Mouse (Mus musculus) heart, embryonic 12.5 days (tissue): ENCODE data around the gene Nr0b1. TPM values are rescaled to one million over a fixed set of nuclear protein-coding genes. Genes with fewer than 3 reads are reported as not detected.
A peak's percentile ranks its signal among the peaks of the same experiment; 100 is the strongest.

ENCODE experiments used
- ATAC-seq: fragments of 200-750 bp; cut with Nextera tagmentation; 2 replicates; pipeline ENCODE4 v1.8.0; 2017; ENCODE audit warnings: moderate TSS enrichment, moderate library complexity; ENCODE audit not compliant: insufficient number of reproducible peaks, low FRiP score
- H3K27ac ChIP-seq: fragments of 300-500 bp; sonication (generic); 2 replicates; pipeline ENCODE4 v1.5.1; 2016; ENCODE audit warnings: mild to moderate bottlenecking, moderate library complexity; ENCODE audit not compliant: poor library complexity, severe bottlenecking
- H3K27me3 ChIP-seq: fragments of 300-500 bp; sonication (generic); replicated peaks from 2 replicates; pipeline ENCODE4 v1.6.1; 2016; ENCODE audit warnings: mild to moderate bottlenecking, moderate library complexity
- H3K36me3 ChIP-seq: fragments of 300-500 bp; sonication (generic); 2 replicates; pipeline ENCODE4 v1.6.1; 2016; ENCODE audit warnings: mild to moderate bottlenecking, moderate library complexity
- H3K4me1 ChIP-seq: fragments of 300-500 bp; sonication (generic); replicated peaks from 2 replicates; pipeline ENCODE4 v1.6.1; 2016; ENCODE audit warnings: mild to moderate bottlenecking
- H3K4me2 ChIP-seq: fragments of 300-500 bp; sonication (generic); 2 replicates; pipeline ENCODE4 v1.6.1; 2016; ENCODE audit warnings: mild to moderate bottlenecking, moderate library complexity
- H3K4me3 ChIP-seq: fragments of 300-500 bp; sonication (generic); 2 replicates; pipeline ENCODE4 v1.5.1; 2016; ENCODE audit warnings: mild to moderate bottlenecking
- H3K9ac ChIP-seq: fragments of 300-500 bp; sonication (generic); 2 replicates; pipeline ENCODE4 v1.6.1; 2016; ENCODE audit warnings: mild to moderate bottlenecking, moderate library complexity
- H3K9me3 ChIP-seq: fragments of 300-500 bp; sonication (generic); replicated peaks from 2 replicates; pipeline ENCODE4 v1.6.1; 2016; ENCODE audit warnings: mild to moderate bottlenecking, moderate library complexity
- WGBS: fragments of 180-500 bp; shearing (Covaris S2); methylation state at CpG from one replicate; pipeline ENCODE4 v1.1.7; 2016; 5-methylcytosine and 5-hydroxymethylcytosine counted together
- polyA plus RNA-seq: library from polyadenylated mRNA; unstranded; fragments of >200 nt; fragmentation: Nextera tagmentation; extraction: Ambion mirVana; gene quantifications from 2 replicates; pipeline ENCODE4 v1.2.1, GENCODE M21; 2016

Gene Nr0b1
- not detected in 2 replicates for polyA plus RNA-seq

DNA sequence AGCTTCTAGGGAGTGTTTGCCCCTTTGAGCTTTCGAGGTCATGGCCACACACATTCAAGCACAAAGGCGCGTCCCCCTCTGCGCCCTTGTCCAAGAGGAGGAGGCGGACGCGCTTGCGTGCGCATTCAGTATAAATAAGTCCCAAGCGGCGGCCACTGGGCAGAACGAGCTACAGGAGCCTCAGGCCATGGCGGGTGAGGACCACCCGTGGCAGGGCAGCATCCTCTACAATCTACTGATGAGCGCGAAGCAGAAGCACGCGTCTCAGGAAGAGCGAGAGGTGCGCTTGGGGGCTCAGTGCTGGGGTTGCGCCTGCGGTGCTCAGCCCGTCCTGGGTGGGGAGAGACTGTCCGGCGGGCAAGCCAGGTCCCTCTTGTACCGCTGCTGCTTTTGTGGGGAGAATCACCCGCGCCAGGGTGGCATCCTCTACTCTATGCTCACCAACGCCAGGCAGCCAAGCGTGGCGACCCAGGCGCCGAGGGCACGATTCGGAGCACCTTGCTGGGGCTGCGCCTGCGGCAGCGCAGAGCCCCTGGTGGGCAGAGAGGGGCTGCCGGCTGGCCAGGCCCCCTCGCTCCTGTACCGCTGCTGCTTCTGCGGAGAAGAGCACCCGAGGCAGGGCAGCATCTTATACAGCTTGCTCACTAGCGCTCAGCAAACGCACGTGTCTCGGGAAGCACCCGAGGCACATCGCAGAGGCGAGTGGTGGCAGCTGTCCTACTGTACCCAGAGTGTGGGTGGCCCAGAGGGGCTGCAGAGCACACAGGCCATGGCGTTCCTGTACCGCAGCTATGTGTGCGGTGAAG is at the start of gene Nr0b1:
Gene Nr0b1 (plus strand): TSS at position 151 of the 806 bp plus-strand sequence.
- Histone ChIP-seq H3K36me3 (no peaks in the 10 kb centered on the region), H3K9me3 (no peaks in the 10 kb centered on the region), H3K9ac (no peak within 1 kb of the TSS), H3K4me2 (peak within 1 kb of the TSS; percentile 77), H3K4me3 (peak within 1 kb of the TSS; percentile 40), H3K27ac (no peak within 1 kb of the TSS), H3K27me3 (peaks cover 23% of the 10 kb centered on the region), H3K4me1 (peaks cover 3% of the 10 kb centered on the region; the same call in 1 of the 2 replicates)
- ATAC-seq, result no peak
- 17% methylated on average over 52 of the region's 53 CpGs for WGBS

DNA sequence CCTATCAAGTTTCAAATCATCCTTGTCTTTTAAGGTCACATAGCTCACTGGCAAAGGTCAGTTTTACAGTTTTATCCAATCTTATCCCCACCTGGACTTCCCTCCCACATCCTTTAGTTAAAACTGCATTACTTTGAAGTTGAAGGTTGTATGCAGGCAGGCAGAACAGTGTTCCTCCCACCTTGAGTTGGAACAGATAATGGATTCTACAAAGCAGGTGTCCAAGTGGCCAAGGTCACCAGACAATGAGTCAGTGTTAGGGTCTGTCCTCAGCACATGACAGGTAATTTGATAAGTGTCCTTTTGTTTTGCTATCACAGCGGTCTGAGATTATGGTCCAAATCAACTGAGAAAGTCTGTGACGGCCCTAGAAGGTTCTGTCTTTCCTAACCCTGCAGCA is 4.3 kb upstream of the Nr0b1 start:
- no peaks in the 10 kb centered on the region for H3K36me3 ChIP-seq
- H3K27me3 ChIP-seq, result peaks cover 15% of the 10 kb centered on the region
- H3K4me2 ChIP-seq, result no peak overlapping the region
- H3K9ac ChIP-seq, result no peak overlapping the region
- no peaks in the 10 kb centered on the region for H3K9me3 ChIP-seq
- H3K4me3 ChIP-seq, result no peak overlapping the region
- peaks cover under 1% of the 10 kb centered on the region; the same call in 1 of the 2 replicates for H3K4me1 ChIP-seq
- ATAC-seq, result no peak
- H3K27ac ChIP-seq, result no peak overlapping the region
- 69% methylated on average over 2 of the region's 2 CpGs for WGBS

DNA sequence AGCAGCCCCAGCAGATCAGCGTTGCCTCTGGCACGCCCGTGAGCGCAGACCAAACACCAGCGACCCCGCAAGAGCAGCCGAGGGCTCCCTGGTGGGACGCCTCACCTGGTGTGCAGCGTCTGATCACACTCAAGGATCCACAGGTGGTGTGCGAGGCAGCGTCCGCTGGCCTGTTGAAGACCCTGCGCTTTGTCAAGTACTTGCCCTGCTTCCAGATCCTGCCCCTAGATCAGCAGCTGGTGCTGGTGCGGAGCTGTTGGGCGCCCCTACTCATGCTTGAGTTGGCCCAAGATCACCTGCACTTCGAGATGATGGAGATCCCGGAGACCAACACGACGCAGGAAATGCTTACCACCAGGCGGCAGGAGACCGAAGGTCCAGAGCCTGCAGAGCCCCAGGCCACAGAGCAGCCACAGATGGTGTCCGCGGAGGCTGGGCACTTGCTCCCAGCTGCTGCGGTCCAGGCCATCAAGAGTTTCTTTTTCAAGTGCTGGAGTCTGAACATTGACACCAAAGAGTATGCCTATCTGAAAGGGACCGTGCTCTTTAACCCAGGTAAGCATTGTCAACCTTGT is 943 bp downstream of the Nr0b1 start:
- Histone ChIP-seq H3K9me3 (no peaks in the 10 kb centered on the region), H3K9ac (no peak overlapping the region), H3K4me1 (peaks cover 3% of the 10 kb centered on the region; the same call in 1 of the 2 replicates), H3K27ac (no peak overlapping the region), H3K4me2 (peak overlapping the region; percentile 77), H3K27me3 (peaks cover 23% of the 10 kb centered on the region), H3K4me3 (peak overlapping the region; percentile 40), H3K36me3 (no peaks in the 10 kb centered on the region)
- ATAC-seq, result no peak
- 16% methylated on average over 25 of the region's 25 CpGs for WGBS

DNA sequence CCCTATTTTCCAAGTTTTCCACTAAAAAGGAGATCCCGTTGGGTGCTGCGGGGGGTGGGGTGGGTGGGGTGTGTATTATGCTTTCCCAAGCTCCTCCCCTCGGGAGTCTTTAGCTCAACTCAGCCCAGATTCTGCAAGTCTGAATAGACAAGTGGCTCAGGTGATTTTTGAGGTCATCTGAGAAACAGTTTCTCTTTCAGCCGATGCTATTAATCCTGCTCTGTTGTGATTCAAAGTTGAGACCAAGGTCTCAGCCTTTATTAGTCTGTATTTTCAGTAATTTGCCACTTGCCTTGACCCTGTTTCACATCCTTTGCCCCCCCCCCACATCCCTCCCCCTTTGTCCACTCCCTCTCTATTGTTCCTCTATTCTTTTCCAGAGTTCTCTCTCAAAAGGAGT is 1.8 kb downstream of the Nr0b1 start:
- no peaks in the 10 kb centered on the region for H3K9me3 ChIP-seq
- H3K9ac ChIP-seq, result no peak overlapping the region
- ATAC-seq, result no peak
- 43% methylated on average over 4 of the region's 4 CpGs for WGBS
- peaks cover 3% of the 10 kb centered on the region; the same call in 1 of the 2 replicates for H3K4me1 ChIP-seq
- H3K36me3 ChIP-seq, result no peaks in the 10 kb centered on the region
- no peak overlapping the region for H3K4me2 ChIP-seq
- peaks cover 23% of the 10 kb centered on the region for H3K27me3 ChIP-seq
- H3K4me3 ChIP-seq, result no peak overlapping the region
- H3K27ac ChIP-seq, result no peak overlapping the region

DNA sequence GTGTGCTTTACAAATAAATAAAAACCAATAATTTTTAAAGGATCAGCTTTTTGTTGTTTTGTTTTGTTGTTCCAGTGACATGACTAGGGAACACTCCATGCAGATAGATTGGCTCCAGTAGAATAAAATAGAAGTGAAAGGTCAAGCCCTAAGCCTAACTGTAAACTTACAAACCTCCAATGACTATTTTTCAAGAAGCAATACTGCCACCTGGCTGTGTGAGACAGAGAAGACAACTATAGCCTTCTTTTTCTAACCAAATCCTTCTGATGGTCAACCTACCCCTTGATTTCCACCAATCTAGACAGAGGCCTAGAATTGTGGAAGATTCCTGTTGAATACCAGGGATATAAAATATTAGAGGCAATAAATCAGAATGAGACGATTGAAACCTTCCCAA is 45.7 kb downstream of the Nr0b1 start:
- Histone ChIP-seq H3K4me3 (no peak overlapping the region), H3K27ac (no peak overlapping the region), H3K36me3 (no peaks in the 10 kb centered on the region), H3K4me2 (no peak overlapping the region), H3K27me3 (no peaks in the 10 kb centered on the region), H3K9me3 (no peaks in the 10 kb centered on the region), H3K9ac (no peak overlapping the region), H3K4me1 (no peaks in the 10 kb centered on the region)
- WGBS, result 44% methylated on average over 1 of the region's 1 CpGs
- no peak for ATAC-seq

Other genes with a start within 250 kb of the Nr0b1 start
- not detected in 2 replicates for gene Samt3, start 147.6 kb upstream of the Nr0b1 start, polyA plus RNA-seq
- not detected in 2 replicates for gene Mageb4, start 113.3 kb downstream of the Nr0b1 start, polyA plus RNA-seq